Mouse (Mus musculus) liver, embryonic 14 days (tissue): ENCODE data around the gene Cd80. TPM values are rescaled to one million over a fixed set of nuclear protein-coding genes. Genes with fewer than 3 reads are reported as not detected.

ENCODE experiments used
- polyA plus RNA-seq: library from polyadenylated mRNA; depleted of rRNA; stranded (reverse); fragments of >200 nt; gene quantifications from 2 replicates; pipeline ENCODE4 v1.2.3, GENCODE M21; 2012; rRNA removed

Gene Cd80
- 0.29 and 0.48 TPM in 2 replicates for polyA plus RNA-seq

DNA sequence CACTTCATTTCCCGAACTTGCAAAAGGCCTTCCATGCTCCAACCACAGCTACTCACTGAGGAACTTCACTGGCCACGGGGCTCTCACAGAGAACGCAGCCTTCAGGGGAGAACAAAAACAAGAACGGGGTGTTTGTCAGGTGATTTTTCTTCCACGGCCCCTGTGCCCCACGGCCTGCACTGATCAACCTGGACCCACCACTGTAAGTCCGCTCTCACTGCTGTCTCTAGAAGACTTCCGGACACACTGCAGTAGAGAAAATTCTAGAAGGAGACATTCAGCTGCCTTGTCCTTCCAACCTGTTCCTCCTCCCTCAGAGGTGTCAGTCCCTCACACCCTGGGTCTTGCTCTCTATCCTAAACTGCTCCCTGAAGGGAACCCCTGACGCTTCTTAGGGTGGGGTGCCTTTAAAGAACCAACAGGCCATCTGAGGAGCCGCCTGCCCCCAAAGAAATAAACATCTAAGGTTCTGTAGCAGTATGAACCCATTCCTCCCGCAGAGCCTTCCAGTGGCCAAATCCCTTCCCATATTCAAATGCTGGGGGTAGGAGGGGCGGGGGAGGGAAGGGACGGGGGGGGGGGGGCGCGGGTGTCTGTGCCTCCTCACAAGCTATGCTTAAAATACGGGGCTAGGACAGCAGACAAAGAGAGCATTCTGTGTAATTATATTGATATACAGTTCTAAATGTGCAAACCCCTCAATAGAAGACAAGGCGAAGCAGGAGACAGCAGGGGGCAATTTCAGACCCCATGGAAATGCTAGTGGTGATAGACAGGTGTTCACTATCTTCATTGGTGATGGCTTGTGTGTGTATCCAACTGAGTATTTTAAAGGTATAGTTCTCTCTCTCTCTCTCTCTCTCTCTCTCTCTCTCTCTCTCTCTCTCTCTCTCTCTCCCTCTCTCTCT, at the start of gene Cd80:
TSS of gene Cd80 (plus strand) at position 51 of the 908 bp plus-strand sequence.

DNA sequence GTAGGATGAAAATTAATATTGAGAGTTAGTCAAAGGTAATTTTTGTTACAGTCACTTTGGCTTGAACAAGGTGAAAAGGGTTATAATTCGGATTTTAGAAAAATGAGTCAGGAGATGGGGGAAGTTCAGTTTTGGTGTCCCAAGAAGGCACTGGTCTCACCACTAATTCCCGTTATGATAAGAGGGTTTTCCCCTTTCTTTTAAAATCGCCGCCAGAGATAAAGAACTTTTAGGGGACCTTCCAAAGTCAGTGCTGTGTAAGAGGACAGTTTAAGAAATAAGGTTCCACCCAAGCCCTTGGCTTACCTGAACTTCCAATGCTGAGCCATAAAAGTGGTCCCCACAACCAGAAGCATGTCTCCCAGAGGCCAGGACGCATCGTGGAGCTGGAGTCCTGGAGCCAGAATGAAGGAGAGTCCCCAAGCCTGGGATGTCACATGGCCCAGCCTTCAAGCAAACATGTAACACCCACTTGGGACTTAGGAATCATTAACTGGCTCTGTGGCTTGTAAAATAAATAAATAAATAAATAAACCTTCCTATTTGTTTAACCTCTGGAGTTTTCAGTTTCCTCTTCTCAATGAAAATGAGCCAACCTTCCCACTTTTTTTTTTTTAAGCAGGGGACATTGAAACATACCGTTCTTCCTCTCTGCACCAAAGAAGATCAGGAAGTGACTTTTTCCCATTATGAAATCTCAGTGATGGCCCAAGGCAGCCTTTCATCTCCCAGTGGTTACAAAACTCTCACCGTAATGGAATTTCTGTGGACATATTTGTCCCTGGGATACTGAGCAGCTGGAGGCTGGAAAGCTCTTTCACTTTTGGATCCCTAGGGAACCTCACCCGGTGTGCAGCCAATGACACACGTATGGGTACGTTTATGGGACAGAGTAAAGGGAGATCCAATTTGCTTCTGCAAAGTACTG, 22.6 kb upstream of the Cd80 start, which contains the start of gene Pla1a:
TSS of gene Pla1a (minus strand) at position 648 of the 928 bp plus-strand sequence.

DNA sequence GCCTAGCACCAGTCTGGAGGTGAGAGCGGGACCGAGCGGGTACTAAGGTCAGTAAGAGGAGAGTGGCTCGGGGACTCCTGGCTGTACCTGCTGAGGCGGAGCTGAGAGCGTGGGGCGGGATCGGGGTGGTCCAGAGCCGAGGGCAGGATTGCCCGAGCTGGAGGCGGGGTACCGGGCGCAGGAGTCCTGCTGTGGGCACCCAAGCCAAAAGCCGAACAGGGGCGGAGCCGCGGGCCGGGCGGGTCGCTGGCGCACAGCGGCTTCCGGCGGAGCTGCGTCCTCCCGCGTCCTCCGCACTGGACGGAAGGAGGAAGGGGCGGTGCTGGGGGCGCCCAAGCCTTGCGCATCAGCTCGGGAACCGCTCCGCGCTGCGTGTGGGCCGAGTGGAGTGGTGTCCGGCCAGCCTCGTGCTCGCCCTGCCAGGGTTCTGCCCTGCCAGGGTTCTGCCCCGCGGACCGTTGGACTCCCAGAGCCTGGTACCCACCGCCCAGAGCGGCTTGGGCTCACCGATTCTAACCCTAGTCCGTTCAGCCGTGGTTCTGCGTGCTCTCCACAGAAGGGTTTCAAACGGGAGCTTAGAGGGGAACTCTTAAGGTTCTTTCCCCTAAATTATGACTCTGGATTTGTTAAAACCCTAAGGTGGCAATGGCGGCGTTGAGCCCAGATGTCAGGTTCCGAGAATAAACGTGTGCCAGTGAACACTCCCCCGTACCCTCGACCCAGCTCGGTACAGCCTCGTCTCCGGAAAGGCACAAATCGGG, 2.7 kb upstream of the Cd80 start, which contains the start of gene Adprh:
TSS of gene Adprh (minus strand) at position 262 of the 761 bp plus-strand sequence.

DNA sequence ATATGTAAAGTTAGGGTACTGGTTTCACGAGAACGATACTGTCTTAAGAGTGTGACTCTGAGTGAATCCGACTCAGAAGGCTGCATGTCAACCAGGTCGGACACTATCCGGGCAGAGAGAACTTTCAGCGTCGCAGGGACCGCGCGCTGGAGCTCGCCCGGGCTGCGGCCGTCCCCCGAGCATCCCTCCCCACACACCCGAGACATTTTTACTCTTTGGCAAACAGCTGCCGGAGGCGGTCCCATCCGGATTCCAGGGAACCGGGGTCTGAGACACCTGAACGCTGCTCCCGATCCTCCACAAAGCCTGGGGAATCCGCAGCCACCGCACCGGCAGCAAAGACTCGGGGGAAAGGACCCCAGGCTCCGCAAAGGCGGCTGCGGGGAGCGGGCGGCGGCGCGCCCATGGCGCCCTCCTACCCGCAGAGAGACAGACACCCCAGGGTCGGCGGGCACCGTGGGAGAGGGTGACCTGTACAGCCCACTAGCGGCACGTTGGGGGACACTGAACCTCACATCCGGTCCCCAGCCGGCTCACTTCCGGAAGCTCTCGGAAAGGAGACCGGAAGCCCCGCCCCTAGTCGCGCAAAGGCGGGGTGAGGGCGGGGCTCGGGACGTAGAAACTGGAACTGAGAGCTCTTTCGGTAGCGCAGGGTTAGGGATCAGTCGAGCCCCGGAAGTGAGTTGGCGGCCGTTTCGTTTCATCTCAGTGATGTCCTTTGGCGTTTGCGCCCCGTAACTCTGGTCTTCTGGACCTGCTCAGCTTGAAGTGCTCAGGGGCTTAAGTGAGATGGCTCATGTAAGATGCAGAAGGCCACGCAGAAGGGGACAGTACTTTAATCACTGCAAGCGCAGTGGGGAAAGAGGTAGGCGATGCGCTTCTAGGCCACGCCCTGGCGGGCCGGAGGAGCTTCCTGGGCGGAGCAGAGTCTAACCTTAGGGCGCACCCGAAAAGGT, 67.0 kb downstream of the Cd80 start, which contains the start of gene Timmdc1:
TSS of gene Timmdc1 (minus strand) at position 535 of the 956 bp plus-strand sequence.

Other genes with a start within 250 kb of the Cd80 start
- gene Nr1i2, start 160.7 kb upstream of the Cd80 start, polyA plus RNA-seq = 3.7 and 4.4 TPM in 2 replicates
- 0.01 TPM in 2 replicates for gene Maats1, start 113.4 kb upstream of the Cd80 start, polyA plus RNA-seq
- 248 and 251 TPM in 2 replicates for gene Cox17, start 108.6 kb upstream of the Cd80 start, polyA plus RNA-seq
- not detected in 2 replicates for gene Gm21987, start 108.5 kb upstream of the Cd80 start, polyA plus RNA-seq
- 19.8 and 24.7 TPM in 2 replicates for gene Popdc2, start 93.4 kb upstream of the Cd80 start, polyA plus RNA-seq
- 13.7 and 15.2 TPM in 2 replicates for gene Pla1a, start 22.4 kb upstream of the Cd80 start, polyA plus RNA-seq
- 14.6 and 15.9 TPM in 2 replicates for gene Adprh, start 2.9 kb upstream of the Cd80 start, polyA plus RNA-seq
- gene Timmdc1, start 67.1 kb downstream of the Cd80 start, polyA plus RNA-seq = 5.4 and 6.2 TPM in 2 replicates
- 5.5 and 6.3 TPM in 2 replicates for gene Poglut1, start 94.7 kb downstream of the Cd80 start, polyA plus RNA-seq
- gene Tmem39a, start 103.1 kb downstream of the Cd80 start, polyA plus RNA-seq = 27.6 and 29.1 TPM in 2 replicates